Mouse (Mus musculus) skeletal muscle tissue, adult 2 months (tissue): Measurements from ENCODE around the gene Trpm5.

ENCODE experiments used
- DNase-seq: peaks from one replicate; pipeline ENCODE4 v3.0.0-alpha.2; 2012; ENCODE audit warnings: low read depth, low spot score

Trpm5 gene

DNA sequence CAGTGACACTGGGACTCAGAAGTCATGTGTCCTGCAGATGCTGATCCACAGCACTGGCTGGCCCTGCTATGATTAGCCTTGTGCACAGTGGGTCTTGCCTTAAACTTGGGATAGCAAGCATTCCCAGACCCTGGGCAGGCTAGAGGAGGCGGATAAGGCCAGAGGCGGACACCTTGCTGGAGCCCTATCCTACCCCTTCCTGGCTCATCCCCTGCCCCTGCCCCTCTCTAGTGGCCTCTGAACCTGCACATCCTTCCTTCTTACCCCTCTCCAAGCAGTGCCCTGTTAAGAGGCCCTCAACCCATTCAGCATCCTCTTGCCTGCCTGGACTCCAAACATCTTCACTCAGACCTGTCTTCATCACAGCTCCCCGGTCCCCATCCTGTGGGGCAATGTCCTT, 53.9 kb downstream of the Trpm5 start:
- no peak for DNase-seq

DNA sequence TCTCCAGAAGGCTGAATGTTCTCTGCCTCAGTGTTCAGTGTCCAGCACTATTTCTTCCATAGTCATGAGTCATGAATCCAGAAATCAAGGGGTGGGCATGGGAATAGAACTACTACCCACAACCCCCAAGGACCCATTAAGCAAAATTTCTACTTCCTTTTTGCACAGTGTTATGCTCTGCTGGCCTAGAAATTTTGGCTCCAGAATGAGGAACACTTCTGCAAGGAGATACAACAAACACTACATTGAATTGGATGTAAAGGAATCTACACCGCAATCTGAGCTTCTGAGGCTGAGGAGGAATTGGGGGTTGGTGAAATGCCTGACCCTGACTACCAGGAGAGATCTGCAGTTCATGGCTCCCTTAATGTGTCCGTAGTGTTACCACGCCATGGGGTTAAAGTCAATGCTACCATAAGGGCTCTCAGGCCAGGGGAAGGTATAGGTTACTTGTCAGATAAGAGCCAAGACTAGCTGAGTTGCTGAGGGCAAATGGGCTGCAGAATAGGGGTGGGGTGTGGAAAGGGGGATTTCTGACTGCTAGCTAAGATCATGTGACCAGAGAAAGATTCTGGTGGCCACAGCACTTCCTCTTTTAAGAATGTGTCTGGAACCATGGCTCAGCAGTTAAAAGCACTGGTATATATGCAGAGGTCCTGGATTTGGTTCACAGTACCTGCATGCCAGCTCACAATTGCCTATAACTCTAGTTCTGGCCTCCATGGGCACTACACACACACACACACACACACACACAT, 56.1 kb downstream of the Trpm5 start:
- no peak for DNase-seq

DNA sequence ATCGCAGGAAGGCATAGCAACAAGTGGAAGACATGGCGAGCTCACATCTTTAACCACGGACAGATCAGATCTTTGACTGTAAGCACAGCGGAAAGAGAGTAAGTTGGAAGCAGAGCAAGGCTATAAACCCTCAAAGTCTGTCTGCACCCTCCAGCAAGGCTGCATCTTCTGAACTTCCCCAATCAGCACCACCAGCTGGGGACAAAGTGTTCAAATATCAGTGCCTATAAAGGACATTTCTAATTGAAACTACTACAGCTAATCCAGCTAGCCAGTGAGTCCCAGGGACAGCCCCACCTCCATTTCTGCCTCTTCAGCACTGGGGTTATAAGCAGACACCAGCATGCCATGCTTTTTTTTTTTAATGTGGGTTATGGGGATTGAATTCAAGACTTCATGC, 57.1 kb downstream of the Trpm5 start:
- no peak for DNase-seq

DNA sequence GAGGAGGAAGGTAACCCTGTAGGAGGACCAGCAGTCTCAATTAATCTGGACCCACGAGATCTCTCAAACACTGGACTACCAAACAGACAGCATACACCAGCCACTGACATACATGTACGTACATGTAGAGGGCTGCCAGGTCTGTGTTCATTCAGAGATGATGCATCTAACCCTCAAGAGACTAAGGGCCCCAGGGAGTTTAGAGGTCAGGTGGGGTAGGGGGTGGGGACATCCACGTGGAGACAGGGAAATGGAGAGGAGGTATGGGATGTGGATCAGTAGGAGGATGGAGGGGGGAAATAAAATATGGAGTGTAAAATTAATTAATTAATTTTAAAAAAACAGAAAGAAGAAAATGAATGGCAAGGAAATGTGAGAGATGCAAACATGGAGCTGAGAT, 57.7 kb downstream of the Trpm5 start:
- no peak for DNase-seq

DNA sequence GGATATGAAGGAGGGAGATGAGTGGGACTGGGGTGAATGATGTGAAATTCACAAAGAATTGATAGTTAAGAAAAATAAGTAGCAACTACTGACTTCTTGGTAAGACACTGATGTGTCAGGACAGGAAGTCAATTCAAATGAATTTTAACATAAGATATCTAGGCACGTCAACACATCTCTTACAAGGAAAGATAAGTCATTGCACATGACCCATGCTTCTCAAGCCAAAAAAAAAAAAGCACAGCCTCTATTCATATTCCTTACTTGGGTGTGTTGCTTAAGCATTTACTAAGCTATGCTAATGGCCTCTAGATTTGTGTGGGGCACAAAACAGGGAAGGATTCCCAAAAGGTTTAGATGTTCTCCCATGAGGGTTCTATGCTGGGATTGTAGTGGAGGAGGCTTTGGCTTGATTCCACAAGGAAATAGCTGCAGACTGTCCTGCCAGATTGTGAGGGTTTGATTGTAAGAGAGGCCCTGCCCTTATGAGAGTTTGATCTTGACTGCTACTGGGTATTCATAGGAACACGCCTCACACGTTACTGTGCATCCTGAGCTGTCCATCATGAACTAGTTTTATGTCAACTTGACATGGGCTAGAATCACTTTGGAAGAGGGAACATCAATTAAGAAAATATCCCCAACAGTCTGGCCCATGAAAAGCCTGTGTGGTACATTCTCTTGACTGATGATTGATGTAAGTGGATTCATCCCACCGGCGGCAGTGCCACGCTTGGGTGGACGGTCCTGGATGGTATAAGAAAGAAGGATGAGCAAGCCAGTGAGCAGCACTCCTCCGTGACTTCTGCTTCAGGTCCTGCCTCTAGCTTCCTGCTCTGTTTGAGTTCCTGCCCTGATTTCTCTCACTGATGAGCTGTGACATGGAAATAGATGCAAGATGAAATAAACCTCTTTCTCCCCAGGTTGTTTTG, 59.7 kb downstream of the Trpm5 start:
- no peak for DNase-seq

DNA sequence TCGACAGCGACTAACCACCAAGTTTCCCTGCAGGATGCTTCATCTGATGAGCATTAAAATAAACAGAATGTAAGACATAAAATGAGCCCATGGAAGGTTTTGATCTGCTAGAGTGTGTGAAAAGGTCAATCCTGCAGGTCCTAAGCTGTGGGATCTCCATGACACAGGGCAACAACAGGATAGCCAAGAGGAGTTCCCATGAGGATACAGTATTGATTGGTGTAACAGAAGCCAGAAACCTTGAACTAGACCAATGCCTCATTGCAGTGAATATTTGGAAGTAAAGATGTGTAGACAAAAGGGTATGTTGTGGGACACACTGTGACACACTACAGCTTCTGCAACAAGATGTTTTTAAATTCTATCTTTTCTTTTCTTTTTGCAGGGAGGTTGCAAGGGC, 60.3 kb downstream of the Trpm5 start:
- no peak for DNase-seq

DNA sequence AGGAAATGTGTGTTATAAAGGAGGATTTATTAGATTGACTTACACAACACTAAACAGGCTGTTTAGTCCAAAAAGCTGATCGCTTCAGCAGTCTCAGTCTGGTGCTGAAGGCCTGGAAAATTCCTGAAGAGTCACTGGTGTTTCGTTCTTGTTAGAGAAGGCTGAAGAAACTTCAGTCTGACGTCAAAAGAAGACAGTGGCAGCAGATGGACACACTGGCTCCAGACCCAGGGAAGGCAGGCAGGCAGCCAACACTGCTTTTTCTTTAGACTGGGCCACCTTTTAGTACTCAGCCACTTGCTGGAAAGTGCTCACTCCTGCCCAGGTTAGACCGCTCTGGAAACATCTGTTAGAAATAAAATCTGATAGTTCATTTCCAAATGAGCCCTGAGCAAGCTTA, 60.9 kb downstream of the Trpm5 start:
- no peak for DNase-seq

DNA sequence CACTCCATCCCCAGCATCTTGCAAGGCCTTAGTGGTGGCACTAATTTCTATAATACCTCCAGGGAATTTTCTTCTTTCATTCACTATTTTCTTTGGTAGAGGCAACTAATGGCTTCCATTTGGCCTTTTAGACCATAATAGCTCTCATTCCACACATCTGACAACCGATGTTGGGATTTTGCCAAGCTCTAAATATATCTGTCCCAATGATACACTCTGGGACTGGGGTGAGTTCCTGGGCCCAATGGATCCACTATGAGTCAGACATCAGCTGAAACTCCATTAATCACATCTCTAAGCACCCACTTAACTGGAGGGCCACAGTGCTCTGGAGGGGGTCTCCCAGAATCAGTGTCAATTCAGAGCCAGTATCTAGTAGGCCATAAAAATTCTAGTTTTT, 62.6 kb downstream of the Trpm5 start:
- DNase-seq, result no peak

DNA sequence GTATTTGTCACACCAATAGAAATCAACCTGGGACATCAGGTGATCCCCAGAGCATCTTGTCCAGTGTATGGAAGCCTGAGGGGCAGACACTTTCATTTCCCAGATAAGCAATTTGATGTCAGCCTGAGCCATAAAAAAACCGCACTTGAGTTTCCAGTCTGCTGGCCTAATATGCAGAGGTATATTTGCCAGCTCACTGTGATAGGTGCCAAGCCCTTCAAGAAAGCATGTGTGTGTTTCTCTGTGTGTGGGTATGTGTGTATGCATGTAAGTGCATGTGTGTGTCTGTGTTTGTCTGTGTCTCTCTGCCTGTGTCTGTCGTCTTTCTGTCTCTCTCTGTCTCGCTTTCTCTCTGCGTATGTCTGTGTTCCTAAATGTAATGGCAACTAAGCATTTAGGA, 67.2 kb downstream of the Trpm5 start:
- DNase-seq, result no peak

DNA sequence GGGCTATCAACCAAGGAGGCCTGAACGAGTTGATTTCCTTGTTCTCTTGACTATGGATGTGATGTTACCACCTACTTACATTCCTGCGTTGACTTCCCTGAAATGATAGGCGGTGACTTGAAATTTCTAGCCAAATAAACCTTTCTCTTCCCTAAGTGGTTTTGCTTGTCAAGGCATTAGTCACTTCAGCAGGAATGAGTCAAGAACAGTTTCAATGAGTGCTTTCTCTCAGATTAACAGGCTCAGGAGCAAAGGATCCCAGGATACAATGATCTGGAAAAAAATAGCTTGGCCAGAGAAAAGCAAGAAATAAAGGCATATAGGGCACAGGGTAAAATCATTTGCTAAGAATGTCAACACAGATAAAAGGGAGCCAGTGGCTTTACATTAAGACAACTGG, 68.9 kb downstream of the Trpm5 start:
- no peak for DNase-seq

DNA sequence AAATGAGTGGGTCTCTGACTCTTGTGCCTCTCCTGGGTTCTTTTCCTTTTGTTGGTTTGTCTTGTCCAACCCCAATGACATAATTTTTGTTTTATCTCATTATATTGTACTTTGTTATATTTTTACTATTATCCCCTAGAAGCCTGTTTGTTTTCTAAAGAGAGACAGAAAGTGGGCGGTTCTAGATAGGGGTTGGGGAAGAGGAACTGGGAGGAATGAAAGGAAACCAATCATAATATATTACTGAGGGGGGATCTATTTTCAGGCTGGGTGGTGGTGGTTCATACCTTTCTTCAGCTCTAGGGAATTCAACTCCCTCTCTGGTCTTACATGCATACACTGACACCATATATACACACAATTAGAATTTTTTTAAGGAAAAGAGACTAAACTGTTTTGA, 70.1 kb downstream of the Trpm5 start:
- no peak for DNase-seq

DNA sequence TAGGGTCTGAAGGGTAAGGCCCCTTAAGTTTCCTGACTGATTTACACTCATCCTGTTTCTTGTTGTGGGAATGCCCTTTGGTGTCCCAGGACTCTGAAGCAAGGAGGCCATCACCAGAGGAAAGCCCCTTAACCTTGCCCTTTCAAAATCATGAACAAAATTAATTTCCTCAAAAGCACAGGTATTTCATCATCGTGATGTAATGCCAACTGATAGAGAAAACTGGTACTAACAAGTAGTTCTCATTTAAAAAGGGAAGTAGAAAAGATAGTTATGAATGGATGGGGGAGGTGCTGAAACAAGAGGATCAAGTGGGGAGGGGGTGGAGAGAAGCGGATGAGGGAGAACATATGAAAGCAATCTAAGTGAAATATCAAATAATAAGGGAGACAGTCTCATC, 70.9 kb downstream of the Trpm5 start:
- no peak for DNase-seq

DNA sequence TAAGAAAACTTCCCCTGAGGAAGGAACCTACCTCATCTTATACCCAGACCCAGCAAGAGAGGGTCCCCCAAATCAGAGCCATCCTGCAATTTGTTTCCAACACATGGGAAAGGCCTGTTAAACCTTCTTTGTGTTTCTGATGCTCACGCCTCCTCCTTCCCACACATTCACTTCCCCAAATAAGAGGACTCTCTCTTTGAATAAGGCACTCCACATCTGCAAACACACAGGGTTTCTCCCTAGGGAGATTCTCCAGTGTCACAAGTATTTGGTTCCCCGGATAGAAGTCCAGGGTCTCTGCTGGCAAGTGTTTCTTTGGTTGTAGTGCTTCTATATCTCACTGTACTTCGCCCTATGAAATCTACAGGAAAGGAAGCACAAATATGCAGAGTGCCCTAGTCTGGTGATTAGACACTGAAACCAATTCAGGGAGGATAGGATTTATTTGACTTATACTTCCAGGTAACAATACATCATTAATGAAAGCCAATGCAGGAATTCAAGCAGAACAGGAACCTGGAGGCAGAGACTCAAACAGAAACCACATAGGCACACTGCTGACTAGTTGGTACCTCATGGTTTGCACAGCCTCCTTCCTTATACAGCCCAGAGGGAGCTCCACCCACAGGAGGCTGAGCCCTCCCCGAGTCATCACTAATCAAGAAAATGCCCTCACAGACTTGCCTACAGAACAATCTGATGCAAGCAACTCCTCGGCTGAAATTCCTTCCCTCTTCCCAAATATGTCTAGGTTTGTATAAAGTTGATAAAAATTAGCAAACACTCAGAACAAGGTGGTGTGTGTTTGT, 72.9 kb downstream of the Trpm5 start:
- DNase-seq, result no peak

DNA sequence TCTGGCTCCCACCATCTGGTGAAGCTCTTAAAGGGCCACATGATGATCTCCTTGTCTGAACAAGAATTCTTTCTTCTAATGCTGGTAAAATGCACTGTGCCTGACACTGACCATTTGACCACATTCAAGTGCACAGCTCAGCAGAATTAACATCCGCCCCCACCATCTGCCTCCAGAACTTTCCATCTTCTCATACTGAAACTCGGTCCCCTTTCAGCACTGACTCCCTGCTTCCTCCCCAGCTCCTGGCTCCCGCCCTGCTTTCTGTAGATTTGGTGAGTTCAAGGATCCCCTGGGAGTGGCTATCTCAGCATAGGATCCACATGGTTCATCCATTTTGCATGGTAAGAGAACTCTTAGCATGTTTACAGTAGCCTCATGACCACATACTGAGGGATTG, 73.7 kb downstream of the Trpm5 start:
- DNase-seq, result no peak

DNA sequence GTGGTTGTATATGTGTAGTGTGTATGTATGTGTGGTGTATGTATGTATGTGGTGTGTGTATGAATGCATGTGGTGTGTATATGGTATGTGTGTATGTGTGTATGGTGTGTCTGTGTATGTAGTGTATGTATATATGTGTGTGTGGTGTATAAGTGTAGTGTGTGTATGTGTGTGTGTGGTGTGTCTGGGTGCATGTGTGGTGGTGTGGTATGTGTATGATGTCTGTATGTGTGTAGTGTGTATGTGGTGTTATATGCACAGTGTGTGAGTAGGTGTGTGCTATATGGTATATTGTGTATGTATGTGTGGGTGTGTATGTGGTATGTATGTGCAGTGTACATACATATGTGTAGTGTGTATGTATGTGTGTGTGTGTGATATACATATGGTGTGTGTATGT, 74.4 kb downstream of the Trpm5 start:
- no peak for DNase-seq
